Mouse (Mus musculus) adrenal gland, postnatal 14 days (tissue): Measurements from ENCODE around the gene Cyp2b10. TPM values are rescaled to one million over a fixed set of nuclear protein-coding genes. Genes with fewer than 3 reads are reported as not detected.

ENCODE experiments used
- DNase-seq: peaks from one replicate; pipeline ENCODE4 v3.0.0; 2021; ENCODE audit warnings: mixed read lengths
- total RNA-seq: library from RNA; stranded (reverse); gene quantifications from 2 replicates; pipeline ENCODE4 v1.2.3, GENCODE M21; 2021

The Cyp2b10 gene
- total RNA-seq, 1 experiment from 2014 or later = 13.5 TPM

DNA sequence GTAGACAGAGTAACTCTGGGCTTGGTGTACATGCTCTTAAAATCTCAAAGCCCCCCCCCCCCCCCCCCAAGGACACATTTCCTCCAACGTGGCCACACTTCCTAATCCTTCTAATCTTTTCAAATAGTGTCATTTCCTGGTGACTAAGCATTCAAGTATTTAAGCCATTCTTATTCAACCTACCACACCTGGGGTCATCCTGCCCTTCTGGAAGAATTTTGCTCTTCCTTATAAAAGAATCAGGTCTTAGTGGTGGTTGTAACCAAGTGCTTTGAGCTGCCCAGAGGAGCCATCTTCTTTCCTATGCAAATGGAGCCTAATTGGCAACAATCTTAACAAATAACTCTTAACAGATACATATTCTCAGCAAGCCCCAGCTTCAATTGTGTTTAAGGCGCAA, 12.6 kb downstream of the Cyp2b10 start:
- DNase-seq = no peak

DNA sequence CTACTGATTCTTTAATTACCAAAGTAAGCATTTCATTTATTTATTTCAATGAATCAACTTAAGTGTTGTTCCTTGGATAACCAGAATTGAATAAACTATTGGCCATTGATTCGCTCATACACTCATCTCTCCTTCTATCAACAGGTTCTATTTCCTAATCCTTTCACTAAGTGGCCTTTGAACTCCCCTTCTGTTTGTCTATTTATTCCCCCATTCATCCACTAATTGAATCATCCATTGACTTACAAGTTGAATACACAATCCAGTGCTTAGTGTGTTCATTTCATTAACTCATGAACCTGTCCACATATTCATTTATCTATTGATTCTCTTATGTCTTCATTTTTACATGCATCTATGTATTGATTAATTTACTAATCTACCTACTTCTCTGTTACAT, 18.7 kb downstream of the Cyp2b10 start:
- no peak for DNase-seq

GRCm38 (mm10) chr7:25917271-25917670, 19.9 kb downstream of the Cyp2b10 start:
- DNase-seq = peak; percentile 6

DNA sequence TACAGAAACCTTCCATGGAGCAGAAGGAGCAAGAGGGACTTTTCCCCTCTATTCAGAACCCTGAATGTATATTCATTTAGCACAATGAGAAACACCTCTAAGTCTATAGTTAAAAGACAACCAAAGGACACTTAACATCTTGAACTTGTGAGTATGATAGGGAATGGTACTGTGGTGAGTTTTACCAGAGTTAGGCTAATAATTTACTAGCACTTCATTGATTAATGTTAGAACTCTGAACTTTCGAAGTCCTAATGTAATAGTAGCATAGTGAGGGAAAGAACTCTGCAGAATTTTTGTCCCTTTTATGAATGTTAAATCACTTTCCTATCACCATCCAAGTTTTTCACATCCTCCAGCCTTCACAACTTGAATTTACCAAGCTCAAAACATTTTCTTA, 22.0 kb downstream of the Cyp2b10 start:
- no peak for DNase-seq

GRCm38 (mm10) chr7:25945274-25945673, 47.9 kb downstream of the Cyp2b10 start:
- DNase-seq = no peak

Other genes with a start within 250 kb of the Cyp2b10 start
- 255 and 258 TPM in 2 replicates for gene Bckdha, start 238.6 kb upstream of the Cyp2b10 start, total RNA-seq
- gene Exosc5, start 238.5 kb upstream of the Cyp2b10 start, total RNA-seq = 43.3 and 53.2 TPM in 2 replicates
- gene Tmem91, start 222.5 kb upstream of the Cyp2b10 start, total RNA-seq = 0.78 and 0.86 TPM in 2 replicates
- 17.8 TPM in 2 replicates for gene B9d2, start 216.8 kb upstream of the Cyp2b10 start, total RNA-seq
- gene Tgfb1, start 210.6 kb upstream of the Cyp2b10 start, total RNA-seq = 52.7 and 68.0 TPM in 2 replicates
- 43.8 and 45.0 TPM in 2 replicates for gene Ccdc97, start 178.5 kb upstream of the Cyp2b10 start, total RNA-seq
- gene Hnrnpul1, start 142.9 kb upstream of the Cyp2b10 start, total RNA-seq = 119 and 130 TPM in 2 replicates
- gene Axl, start 108.9 kb upstream of the Cyp2b10 start, total RNA-seq = 44.8 and 57.9 TPM in 2 replicates
- gene Cyp2s1, start 80.7 kb upstream of the Cyp2b10 start, total RNA-seq = 2.9 and 3.3 TPM in 2 replicates
- 1.8 and 3.4 TPM in 2 replicates for gene Cyp2b13, start 163.9 kb downstream of the Cyp2b10 start, total RNA-seq